Mouse (Mus musculus) adrenal gland, postnatal 4 days (tissue): ENCODE results near the gene Vps26b. TPM values are rescaled to one million over a fixed set of nuclear protein-coding genes. Genes with fewer than 3 reads are reported as not detected.

ENCODE experiments used
- DNase-seq, 2 experiments: peaks; one replicate each; pipeline ENCODE4 v3.0.0; 2021 to 2022; ENCODE audit warnings: low spot score in 2 of 2, mixed read lengths in 2 of 2
- long read RNA-seq, 2 experiments: library from polyadenylated mRNA; stranded (forward); transcript quantifications; one replicate each; pipeline ENCODE4 v2.0.0; 2021
- total RNA-seq, 2 experiments: library from RNA; stranded (reverse); gene quantifications; 2 replicates each; pipeline ENCODE4 v1.2.3; 2021

Gene Vps26b
- total RNA-seq = 10 to 100 TPM; 44.3 to 45.0 TPM
- long read RNA-seq, experiment 1, transcript Vps26b-201 (6 exons, 3,575 nt) = major isoform, 13 of 21 reads
- long read RNA-seq, experiment 1, partial matches to known transcripts = 2 of 21 reads
- long read RNA-seq, experiment 1, other reads (novel, unspliced or antisense) = 6 of 21 reads
- long read RNA-seq, experiment 2, transcript Vps26b-201 (6 exons, 3,575 nt) = major isoform, 77 of 87 reads
- long read RNA-seq, experiment 2, partial matches to known transcripts = 8 of 87 reads
- long read RNA-seq, experiment 2, other reads (novel, unspliced or antisense) = 1 of 87 reads

DNA sequence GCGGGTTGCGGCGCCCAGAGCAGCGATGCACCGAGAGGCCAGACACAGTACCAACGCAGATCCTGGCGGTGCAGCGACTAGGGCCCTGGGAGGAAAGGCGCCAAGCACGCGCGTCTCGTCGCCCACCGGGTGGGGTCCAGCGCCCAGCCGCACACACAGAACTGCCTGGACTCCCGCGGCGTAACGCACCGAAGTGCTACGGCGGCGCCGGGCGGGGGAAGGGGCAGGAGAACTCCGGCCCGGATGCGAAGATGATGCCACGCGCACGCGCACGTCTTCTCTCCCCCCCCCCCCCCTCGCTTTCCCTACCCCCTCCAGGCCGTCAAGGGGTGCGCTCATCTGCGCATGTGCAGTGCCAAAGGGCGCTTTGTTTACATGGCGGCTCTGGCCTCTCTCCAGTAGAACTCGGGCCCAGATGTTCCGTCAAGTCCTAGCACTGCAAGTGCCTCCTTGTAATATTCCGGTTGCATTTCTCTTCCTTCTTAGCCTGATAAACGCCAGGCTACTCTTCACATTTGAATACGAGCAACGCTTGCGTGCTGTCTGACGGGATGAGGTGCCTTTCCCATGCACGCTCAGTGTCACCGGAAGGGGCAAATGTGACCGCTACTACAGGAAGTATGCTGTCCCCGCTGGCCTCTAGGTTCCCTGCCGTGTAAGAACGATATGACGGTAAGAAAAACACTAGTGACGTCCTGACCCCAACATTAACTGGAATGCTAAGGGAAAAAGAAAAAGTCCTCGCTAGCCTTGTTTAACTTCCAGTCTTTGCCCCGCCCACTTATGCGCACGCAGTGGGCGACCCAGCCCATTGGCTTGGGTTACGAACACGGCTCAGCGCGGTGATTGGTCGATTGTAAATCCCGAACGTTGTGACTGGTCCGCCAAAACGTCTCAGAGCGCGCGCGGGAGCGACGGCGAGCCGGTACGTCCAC lies at the start of gene Vps26b, which contains the start of gene Ncapd3:
TSS of gene Vps26b (minus strand) at position 238 of the 935 bp plus-strand sequence.
TSS of gene Ncapd3 (plus strand) at position 348 of the 935 bp plus-strand sequence.
- peak; percentile 82 to 92 for DNase-seq

DNA sequence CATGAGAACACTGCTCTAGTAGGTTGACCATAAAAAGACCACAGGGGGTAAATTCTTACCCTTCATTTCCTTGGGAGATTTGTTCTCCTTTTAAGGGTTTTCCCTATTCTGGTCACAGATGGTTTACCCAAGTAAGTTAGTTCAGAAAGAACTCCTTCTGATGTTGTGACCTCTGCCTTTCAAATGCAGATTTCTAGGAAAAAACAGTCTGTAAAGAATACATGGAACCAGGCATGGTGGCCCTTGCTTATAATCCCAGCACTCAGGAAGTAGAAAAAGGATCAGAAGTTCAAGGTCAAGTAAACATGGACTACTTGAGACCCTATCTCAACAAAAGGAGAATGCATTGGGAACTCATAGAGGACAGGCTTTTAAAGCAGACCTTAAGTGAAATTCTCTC lies 45.9 kb upstream of the Vps26b start:
- no peak for DNase-seq

DNA sequence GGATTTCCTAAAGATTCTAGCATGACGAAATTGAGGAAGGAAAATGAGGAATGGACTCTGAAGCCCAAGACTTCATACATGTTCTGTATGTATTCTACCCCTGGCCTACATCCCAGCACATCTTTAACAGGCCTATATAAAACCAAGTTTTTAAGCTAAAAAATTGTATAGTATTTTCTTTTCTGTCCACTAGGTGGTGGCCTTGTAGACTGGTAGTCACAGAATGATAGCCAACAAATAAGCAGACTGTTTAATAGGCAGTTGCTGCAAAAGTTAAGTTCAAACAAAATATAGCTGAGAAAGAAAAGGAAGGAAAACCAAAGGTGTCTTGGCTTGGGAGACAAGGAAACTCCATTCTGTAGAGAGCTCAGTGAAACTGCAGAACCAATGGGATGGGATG lies 44.8 kb upstream of the Vps26b start:
- no peak for DNase-seq

DNA sequence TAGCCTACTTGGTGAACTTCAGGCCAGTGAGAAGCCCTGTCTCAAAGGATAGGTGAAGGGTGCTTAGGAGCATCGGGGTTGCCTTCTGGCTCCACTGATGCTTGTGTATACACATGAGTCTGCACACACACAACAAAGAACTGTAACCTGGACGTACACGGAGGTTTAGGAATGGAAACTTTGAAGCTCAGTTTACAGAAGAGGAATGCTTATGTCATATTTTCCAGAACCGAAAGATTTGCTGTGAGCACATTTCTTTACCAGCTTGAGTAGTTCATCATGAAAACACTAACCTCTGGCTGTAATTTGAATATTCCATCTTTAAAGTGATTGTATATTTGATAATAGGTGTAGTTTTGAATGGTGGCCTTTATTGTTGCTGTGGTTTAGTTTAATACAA lies 41.0 kb upstream of the Vps26b start:
- no peak for DNase-seq

DNA sequence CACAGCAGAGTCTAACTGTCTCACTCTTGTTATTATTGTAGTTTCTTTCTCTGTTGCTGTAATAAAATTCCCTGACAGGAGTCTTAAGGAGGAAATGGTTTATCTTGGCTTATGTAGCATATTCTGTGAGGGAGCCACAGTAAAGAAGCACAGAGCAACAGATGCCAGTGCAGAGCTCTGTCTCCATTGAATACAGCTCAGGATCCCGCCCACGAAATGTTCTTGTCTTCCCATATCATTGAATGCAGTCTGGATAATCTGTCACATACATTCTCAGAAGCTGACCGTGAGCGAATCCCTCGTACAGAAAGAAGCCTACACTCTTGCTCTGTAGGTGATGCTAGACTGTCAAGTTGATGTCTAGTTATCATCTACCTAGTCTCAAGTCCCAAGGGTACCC lies 28.5 kb upstream of the Vps26b start:
- no peak for DNase-seq

DNA sequence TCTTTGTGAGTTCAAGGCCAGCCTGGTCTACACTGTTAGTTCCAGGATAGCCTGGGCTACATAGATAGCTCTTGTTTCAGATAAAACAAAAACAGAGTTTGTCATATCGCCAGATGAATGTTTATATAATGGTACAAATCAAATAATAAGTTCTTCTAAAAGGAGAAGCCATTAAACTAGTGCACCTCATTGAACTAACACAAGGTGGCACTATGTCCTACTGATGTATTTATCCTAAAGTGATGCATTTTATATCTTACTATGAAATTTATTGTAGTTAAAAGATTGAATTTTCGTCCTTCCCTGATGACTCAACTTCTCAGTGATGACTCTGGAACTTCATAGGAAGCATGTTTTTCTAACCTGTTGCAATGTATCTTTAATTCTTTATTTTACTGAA lies 19.6 kb upstream of the Vps26b start:
- no peak for DNase-seq

DNA sequence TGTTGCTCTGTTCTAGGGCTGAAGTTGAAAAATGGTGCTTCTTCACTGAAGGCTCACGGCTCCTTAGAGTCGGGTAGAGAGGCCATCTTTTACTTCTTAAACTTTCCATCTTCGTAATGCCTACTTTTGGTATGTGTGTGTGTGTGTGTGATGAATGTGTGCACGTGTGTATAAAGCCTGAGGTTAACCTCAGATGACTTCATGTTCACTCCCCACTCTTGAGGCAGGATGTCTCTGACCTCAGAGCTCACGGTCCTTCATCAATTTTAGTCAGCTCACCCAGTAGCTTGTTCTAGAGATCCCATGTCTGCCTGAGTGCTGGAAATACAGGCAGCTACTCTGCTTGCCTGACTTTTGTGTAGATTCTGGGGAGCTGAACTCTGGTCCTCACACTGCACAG lies 14.0 kb upstream of the Vps26b start:
- no peak for DNase-seq

DNA sequence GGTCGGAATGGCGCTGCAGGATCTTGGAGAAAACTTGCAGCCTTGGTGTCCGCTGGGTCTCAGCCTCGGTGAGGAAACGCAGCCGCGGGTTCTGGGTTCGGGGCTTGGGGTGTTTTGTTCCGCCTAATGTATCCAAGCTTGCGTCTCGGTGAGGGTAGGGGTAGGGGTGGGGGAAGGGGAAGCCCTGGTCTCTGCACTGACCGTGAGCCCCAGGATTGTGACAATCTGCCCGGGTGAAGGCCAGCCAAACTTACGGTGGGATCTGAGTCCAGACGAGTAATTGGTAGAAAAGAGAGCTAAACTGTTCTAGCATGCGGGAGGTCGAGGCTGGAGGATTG lies 867 bp upstream of the Vps26b start:
- DNase-seq = no peak

DNA sequence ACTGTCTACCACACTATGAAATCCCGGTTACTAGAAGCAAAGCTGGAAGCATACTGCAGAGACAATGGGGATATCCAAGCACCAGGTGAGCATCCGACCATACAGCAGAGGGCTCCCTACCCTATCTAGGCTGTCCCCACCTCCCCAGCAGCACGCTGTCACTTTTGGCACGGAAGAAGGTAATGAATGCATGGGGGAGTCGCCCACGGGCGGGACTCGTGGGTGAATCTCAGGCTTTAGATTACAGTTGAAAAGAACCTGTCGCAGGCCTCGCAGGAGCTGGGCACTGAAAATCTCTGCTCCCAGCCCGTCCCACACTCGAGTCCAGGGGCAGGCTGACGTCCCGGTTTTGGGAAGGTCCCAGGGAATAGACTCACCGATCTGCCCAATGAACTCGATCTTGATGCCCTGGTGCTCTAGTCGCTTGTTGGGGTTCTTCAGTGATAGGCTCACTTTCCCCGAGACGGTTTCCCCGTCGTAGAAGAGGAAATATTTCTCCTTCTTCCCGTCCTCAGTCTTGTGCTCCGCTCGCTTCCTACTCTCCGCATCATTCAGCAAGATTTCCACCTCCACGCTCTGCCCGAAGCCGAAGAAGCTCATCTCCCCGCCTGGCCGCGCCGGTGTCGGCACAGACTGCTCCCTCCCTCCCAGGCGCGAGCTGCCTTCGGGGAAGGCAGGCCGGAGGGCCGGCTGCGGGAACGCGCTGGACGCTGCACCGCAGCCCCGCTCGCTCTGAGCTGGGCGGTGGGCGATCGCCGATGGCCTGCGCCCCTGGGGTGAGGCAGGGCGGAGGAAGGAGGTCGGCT lies 640 bp downstream of the Vps26b start:
- peak in 1 of 2 experiments; percentile 7 for DNase-seq

DNA sequence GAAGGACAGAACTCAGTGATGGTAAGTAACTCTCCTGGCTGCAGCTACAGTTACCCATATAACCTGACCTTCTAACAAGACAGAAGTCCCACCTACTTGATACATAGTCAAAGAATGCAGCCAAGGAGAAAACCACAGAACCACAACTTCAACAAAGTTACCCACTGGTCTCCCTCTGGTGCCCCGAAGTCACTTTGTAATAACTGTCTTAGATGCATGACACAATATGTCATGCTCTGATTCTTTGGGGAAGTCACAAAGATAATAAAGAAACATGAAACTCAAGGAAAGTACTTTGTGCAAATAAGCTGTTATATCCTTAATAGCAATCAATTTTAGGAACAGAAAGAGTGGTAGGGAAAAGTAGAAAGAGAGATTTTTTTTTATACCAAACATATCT lies 3.2 kb downstream of the Vps26b start:
- no peak for DNase-seq

DNA sequence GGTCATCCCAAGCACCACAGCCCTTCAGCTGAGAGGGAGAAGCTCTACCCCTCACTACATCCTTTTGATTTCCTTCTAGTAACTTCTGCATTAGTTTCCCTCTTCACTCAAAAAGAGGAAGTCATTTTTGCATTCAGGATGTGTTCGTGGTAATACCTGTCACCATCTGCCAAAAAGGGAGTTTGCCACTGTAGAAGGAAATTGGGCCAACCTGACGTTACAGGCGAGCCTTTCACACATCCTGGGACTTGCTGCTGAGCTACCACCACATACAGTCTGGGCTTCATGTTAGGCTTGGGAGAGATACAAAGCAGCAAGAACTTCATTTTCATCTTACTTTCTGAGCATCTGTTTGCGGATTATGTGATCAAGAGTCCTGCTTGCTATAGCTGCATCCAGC lies 6.2 kb downstream of the Vps26b start:
- DNase-seq = no peak

DNA sequence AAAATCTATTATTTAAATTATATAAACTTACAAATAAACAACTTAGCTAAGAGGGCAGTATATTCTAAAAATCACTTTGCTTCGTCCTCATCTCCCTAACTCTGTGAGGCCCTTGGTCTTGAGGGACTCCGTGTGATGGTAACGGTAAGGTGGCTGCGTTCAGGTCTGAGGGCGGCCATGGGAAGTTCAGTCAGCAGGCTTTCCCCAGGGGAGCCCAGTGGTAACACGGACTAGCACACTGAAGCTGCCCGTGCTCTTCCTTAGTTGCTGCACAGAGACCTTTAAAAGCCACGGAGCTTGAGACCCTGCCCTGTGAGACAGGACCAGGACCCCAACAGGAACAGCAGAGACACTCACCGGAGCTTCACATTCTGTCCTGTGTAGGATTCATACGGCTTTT lies 10.9 kb downstream of the Vps26b start:
- no peak for DNase-seq

DNA sequence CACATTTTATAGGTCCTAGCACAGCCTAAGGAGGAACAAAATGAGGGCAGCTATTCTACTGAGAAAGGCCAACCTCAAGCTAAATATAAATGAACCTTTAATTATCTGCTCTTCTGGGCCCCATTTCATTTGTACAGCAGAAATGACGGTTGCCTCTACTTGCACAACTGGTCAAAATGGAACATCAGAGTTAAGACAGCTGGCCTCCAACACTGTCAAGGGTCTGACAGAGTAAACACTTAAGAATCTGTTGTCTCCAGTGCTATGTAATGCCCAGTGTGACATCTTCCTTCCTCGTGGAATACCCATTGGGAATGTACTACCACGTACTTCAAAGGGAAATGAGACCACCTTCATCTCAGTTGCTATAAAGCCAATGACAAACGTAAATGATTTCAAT lies 18.3 kb downstream of the Vps26b start:
- DNase-seq = no peak

DNA sequence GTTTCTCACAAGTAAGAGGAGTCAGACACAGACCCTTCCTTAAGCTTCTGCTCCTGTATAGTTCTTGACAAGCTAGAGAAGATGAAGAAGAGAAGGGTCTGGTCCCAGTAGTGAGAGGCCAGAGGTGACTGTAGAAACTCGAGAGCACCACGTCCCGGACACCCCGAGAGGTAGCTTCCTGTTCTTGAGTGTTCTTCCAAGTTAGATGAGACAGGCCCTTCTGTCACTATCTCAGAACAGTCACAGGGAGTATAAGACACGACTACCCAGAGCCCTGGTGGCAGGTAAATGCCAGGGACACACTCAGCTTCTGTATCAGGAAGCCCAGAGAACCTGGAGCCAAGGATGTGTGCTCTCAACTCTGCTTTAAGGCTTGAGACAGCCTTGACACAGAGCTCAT lies 20.6 kb downstream of the Vps26b start:
- no peak for DNase-seq

DNA sequence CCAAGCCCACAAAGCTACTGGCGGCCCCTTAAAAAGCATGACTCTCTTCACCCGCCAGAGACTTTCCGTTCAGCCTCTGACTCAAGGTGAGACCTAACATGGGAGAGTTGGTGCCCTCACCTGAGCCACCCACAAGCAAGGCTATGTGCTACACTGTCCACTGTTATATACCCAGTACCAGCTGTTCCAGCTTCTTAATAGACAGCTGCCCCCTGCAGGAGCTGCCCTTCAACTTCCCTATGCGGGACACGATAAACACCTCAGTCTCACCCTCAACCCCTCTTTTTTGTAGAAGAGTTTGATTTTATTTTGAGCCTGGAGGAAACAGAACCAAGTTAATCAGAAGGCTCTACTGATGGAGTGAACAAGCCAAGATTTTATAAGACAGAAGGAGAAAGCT lies 23.0 kb downstream of the Vps26b start:
- DNase-seq = no peak

DNA sequence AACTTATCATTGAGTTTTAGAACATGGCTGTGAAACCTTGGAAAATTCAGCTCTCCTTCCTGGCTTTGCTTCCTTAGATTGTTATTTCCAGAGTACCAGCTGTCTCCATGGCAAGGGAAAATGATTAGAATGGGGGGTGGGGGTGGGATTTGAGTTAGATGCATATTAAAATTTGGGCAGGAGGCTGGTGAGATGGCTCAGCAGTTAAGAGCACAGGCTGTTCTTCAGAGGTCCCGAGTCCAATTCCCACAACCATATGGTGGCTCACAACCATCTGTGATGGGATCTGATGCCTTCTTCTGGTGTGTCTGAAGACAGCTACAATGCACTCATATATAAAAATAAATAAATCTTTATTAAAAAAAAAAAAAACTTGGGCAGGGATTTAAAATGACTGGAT lies 23.9 kb downstream of the Vps26b start:
- no peak for DNase-seq

DNA sequence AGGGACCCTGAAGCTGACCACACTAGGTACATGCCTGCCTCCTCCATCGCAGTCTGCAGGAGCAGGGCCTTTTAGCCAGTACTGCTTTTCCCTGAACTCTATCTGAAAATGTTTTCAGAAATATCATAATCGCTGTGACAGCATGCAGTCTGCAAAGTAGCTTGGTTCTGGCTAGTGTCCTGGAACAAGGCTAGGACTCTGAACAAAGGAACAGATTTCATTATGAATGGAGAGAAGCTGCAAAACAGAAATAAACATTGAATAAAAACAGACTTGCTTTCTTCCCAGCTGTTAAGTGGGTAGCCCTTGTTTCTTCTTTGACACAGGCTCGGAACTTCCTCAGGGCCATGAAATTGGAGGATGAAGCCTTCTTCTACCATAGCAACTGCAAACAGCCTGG lies 24.6 kb downstream of the Vps26b start:
- DNase-seq = no peak

DNA sequence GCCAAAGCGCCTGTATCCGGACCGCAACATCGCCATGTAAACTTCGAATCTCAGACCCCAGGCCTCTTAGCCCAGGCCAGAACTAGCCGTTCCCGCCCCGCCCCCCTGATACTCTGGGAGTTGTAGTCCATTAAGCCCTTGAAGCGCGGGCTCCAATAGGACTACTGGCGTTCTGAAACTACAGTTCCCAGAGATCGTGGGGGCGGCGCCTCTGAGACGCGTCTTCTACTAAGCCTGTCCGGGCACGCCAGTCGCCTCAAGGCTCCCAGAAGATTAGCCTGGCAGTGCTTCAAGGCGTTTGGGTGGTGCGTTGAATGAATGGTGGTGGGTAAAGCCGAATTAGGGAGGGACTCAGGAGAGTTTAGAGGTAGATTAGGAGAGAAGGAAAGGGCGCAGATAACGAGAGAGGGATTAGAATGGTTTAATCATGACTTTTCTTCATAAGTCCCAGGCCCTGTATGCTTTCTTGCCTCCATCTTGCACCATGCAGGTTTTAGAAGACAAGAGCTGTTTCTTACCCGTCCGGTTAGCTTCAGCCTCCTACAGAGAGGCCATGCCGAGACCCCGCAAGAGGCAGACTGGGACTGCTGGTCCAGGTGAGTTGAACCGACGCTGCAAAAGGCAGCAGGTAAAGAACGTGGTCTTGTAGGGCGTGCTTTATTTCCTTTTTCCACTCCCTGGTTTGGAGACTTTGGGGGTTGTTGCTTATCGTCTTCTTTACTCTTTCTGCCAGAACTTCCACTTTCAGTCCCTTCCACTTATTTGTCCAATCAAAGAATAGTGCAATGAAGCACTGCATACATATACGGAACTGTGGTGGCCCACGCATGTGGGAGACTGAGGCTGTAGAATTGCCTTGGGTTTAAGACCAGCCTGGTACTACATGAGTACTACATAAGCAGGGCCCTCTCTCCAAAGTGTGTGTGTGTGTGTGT lies 30.1 kb downstream of the Vps26b start, which contains the start of the genes Acad8 and Thyn1:
TSS of gene Acad8 (minus strand) at position 106 of the 935 bp plus-strand sequence.
TSS of gene Thyn1 (plus strand) at position 250 of the 935 bp plus-strand sequence.
- peak; percentile 74 to 90 for DNase-seq

DNA sequence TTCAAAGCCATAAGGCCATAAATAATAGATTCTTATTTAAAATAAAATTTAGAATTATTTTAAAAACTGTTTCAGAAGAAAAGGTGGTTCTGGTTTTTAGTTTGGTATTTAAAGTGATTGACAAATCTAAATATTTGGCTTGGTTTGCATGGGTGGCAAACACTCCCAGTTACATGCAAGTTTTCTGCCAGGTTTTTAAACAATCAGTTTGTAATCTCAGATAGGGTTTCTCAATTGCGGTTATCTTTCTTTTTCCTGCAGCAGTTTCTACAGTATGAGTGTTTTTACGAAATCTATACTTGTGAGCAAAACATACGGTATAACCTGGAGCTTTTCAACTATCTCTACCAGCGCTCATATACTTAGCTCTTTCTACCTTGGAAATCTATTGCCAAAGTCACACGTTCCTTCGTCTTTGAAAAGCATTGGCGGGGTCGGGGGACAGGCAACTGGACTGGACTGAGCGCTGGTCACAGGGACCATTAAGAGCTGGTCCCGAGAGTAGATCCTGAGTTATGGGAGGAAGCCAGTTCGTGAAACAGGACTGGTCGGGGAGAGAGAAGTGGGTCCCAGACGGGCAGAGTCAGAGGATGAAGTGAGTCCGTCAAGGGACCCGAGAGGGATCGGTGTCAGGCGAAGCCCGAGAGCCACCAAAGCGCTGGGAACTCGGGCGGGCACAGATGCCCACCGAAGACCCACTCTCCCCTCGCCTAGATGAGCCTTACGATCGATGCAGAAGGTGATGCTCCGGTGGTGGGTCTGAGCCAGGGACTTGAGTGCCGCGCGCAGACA lies 31.0 kb downstream of the Vps26b start:
- DNase-seq = no peak

DNA sequence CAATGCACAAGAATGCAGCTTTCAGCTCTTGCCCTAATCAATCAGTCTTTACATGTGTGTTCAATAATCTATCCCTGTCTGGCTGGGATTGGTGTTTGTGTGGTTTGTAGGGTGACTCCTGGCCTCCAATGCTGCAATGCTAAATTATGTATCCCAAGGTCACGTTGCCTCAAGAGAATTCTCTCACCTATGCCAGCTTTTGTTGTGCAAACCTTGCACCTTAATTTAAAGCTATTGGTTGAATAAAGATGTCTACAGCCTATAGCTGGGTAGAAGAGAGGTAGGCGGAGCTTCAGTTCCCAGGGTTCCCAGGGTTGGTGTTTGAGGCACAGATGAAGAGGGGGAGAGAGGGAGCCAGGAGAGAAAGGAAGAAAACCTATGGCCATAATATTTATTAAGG lies 32.4 kb downstream of the Vps26b start:
- no peak for DNase-seq
